Mouse (Mus musculus) brain, embryonic 14.5 days (tissue): ENCODE data around the gene Hes7.

Experiments
- CTCF ChIP-seq: fragments of 200-500 bp; IDR thresholded peaks from 2 replicates; pipeline ENCODE4 v1.5.1; 2012; ENCODE audit warnings: inconsistent platforms, mild to moderate bottlenecking, moderate library complexity, borderline replicate concordance; ENCODE audit not compliant: insufficient read depth, insufficient read length; ENCODE audit errors: extremely low read depth
- POLR2A ChIP-seq: fragments of 200-500 bp; IDR thresholded peaks from 2 replicates; pipeline ENCODE4 v1.6.1; 2012; ENCODE audit warnings: mild to moderate bottlenecking, inconsistent platforms, borderline replicate concordance; ENCODE audit not compliant: poor library complexity, insufficient read depth, insufficient read length, severe bottlenecking; ENCODE audit errors: extremely low read depth

DNA sequence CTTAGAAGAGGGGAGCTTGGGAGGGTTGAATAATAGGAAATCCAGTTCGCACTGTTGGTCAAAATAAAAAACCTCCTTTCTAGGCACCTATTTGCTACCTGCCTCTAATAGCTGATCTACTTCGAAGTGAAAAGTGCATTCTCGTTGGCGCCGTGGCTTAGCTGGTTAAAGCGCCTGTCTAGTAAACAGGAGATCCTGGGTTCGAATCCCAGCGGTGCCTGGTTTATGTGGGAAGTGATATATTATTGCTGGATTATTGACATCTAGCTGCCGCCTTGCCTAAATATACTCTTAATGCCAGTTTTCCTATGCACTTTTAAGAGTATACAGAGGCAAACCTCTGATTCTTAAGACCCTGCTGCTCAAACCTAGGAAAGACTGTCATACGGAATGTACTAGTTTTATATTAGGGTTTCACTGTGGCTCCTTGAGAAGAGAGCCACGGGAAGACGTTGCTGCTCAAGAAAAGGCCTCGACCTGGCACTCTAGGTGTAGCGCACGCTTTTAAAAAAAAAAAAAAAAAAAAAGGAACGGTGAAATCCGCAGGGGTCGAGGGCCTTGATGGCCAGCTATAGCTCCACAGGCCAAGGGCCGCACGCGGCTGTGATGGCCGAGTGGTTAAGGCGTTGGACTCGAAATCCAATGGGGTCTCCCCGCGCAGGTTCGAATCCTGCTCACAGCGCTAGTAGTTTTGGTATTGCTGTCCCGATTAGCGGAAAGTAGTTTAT, 9.7 kb upstream of the Hes7 start:
- no peak for TF ChIP-seq POLR2A
- no peak for TF ChIP-seq CTCF
